Mouse (Mus musculus) spleen, adult 12 weeks (tissue): ENCODE results near the gene Ttc34.
A peak's percentile ranks its signal among the peaks of the same experiment; 100 is the strongest.

ENCODE experiments used
- DNase-seq: peaks from one replicate; pipeline ENCODE4 v3.0.0; 2022; ENCODE audit warnings: low spot score

Ttc34 gene

GRCm38 (mm10) chr4:154837170-154837569 lies at the start of gene Ttc34:
Gene Ttc34 (plus strand): TSS chr4:154837459.
- DNase-seq: peak; percentile 53

GRCm38 (mm10) chr4:154787960-154788702 lies 49.1 kb upstream of the Ttc34 start:
- no peak for DNase-seq

- no peak for DNase-seq
These were observed 45.4 kb upstream of the Ttc34 start for GRCm38 (mm10) chr4:154791894-154792293.

GRCm38 (mm10) chr4:154793499-154793898 lies 43.8 kb upstream of the Ttc34 start:
- no peak for DNase-seq

- peak; percentile 18 for DNase-seq
These were observed 39.4 kb upstream of the Ttc34 start for GRCm38 (mm10) chr4:154797834-154798233.

GRCm38 (mm10) chr4:154800543-154800942 lies 36.7 kb upstream of the Ttc34 start:
- no peak for DNase-seq

- DNase-seq: no peak
These were observed 35.0 kb upstream of the Ttc34 start for GRCm38 (mm10) chr4:154802210-154802609.

GRCm38 (mm10) chr4:154825662-154826061 lies 11.6 kb upstream of the Ttc34 start:
- no peak for DNase-seq

GRCm38 (mm10) chr4:154826224-154826623 lies 11.0 kb upstream of the Ttc34 start:
- DNase-seq: no peak

GRCm38 (mm10) chr4:154827181-154827580 lies 10.1 kb upstream of the Ttc34 start:
- no peak for DNase-seq

- DNase-seq: no peak
These were observed 9.2 kb upstream of the Ttc34 start for GRCm38 (mm10) chr4:154827861-154828610.

GRCm38 (mm10) chr4:154831915-154832573 lies 5.2 kb upstream of the Ttc34 start:
- DNase-seq: no peak

- DNase-seq: no peak
These were observed 910 bp upstream of the Ttc34 start for GRCm38 (mm10) chr4:154836183-154836915.

- DNase-seq: no peak
These were observed 1.5 kb downstream of the Ttc34 start for GRCm38 (mm10) chr4:154838741-154839140.

GRCm38 (mm10) chr4:154839406-154839805 lies 2.1 kb downstream of the Ttc34 start:
- no peak for DNase-seq

GRCm38 (mm10) chr4:154852696-154853095 lies 15.4 kb downstream of the Ttc34 start:
- no peak for DNase-seq

- no peak for DNase-seq
These were observed 16.6 kb downstream of the Ttc34 start for GRCm38 (mm10) chr4:154853881-154854280.

- no peak for DNase-seq
These were observed 17.6 kb downstream of the Ttc34 start for GRCm38 (mm10) chr4:154854676-154855345.

- no peak for DNase-seq
These were observed 18.6 kb downstream of the Ttc34 start for GRCm38 (mm10) chr4:154855721-154856479.

GRCm38 (mm10) chr4:154856480-154856837 lies 19.2 kb downstream of the Ttc34 start:
- no peak for DNase-seq

GRCm38 (mm10) chr4:154856882-154857281 lies 19.6 kb downstream of the Ttc34 start:
- no peak for DNase-seq
